Mouse (Mus musculus): ENCODE measurements around the gene Ceacam9. TPM values are rescaled to one million over a fixed set of nuclear protein-coding genes. Genes with fewer than 3 reads are reported as not detected.
"Not testable (repeated sequence)": the region's sequence is repeated elsewhere in the genome, so short reads cannot be mapped to it uniquely, and the experiment has no call there.

The Ceacam9 gene
- not detected in 2 replicates for polyA plus RNA-seq (2015; fragmentation: Nextera tagmentation; extraction: Ambion mirVana)

- Histone ChIP-seq H3K4me2 (replicated peaks; ENCODE audit: low read depth) (no peak within 1 kb of the TSS), H3K36me3 (ENCODE audit: control insufficient read depth, insufficient read depth, low read length) (no peaks in the 10 kb centered on the region), H3K4me1 (replicated peaks; ENCODE audit: control insufficient read depth, insufficient read depth) (no peaks in the 10 kb centered on the region), H3K27me3 (ENCODE audit: control insufficient read depth, insufficient read depth, low read length) (no peaks in the 10 kb centered on the region), H3K4me3 (ENCODE audit: low read depth, low read length) (no peak within 1 kb of the TSS), H3K9me3 (ENCODE audit: control insufficient read depth, low read length) (no peaks in the 10 kb centered on the region), H3K9ac (ENCODE audit: low read length) (no peak within 1 kb of the TSS), H3K27ac (replicated peaks) (no peak within 1 kb of the TSS)
- WGBS, result 86% methylated on average over 2 of the region's 2 CpGs
- DNase-seq (ENCODE audit: low spot score), result no peak
- ATAC-seq (ENCODE audit: low FRiP score, low TSS enrichment), result no peak
- no peak for TF ChIP-seq EP300 (optimal IDR thresholded peaks at IDR 0.05)
- no peak for TF ChIP-seq CTCF (IDR thresholded peaks at IDR 0.05; ENCODE audit: low read depth)
Observed at GRCm38 (mm10) chr7:16721629-16722028, at the start of gene Ceacam9. Ceacam9 (plus strand) TSS chr7:16721929.

DNA sequence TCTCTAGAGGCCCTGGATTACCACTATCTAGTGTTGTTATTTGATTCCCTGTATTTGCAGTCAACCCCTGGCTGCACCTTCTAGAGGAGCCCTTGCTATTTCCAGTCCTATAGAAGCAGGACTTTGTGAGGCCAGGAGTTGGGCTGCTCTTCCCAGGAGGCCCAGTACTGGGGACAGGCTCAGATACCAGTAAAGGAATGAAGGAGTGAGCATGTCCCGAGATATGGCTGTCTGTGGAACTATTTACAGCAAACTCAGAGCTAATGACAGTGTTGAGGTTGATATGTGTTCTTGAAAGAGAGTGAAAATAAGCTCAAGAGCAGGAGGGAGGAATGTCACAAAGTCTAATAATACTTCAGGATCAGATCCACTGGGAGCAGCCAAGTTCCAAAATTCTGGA is 47.9 kb upstream of the Ceacam9 start:
- Histone ChIP-seq H3K27me3 (ENCODE audit: control insufficient read depth, insufficient read depth, low read length) (no peaks in the 10 kb centered on the region), H3K27ac (replicated peaks) (no peak overlapping the region), H3K9me3 (ENCODE audit: control insufficient read depth, low read length) (no peaks in the 10 kb centered on the region), H3K4me3 (ENCODE audit: low read depth, low read length) (no peak overlapping the region), H3K9ac (ENCODE audit: low read length) (no peak overlapping the region), H3K4me1 (replicated peaks; ENCODE audit: control insufficient read depth, insufficient read depth) (no peaks in the 10 kb centered on the region), H3K36me3 (ENCODE audit: control insufficient read depth, insufficient read depth, low read length) (no peaks in the 10 kb centered on the region), H3K4me2 (replicated peaks; ENCODE audit: low read depth) (no peak overlapping the region)
- ATAC-seq (ENCODE audit: low FRiP score, low TSS enrichment) (no peak), DNase-seq (ENCODE audit: low spot score) (no peak)
- whole genome bisulfite sequencing, result 59% methylated on average over 1 of the region's 1 CpGs
- TF ChIP-seq EP300 (optimal IDR thresholded peaks at IDR 0.05) (no peak), CTCF (IDR thresholded peaks at IDR 0.05; ENCODE audit: low read depth) (no peak)

DNA sequence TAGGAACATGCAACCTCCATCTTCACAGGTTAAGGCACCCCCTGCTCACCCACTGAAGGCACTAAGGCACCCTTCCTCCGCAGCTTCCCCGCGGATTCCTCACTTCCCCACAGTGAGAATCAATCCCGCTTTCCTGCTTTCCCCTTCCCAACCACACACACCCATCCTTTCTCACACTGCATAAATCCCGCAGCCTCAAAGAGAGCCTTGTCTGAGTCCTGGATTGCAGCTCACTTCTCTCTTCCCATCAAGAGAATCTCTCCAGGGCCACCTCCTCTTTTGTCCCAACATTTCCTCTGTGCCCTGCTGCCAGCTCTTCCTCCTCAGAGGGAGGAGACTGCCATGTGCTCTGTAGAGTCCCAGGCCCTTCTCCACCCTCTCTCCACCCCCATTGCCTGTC is 47.0 kb upstream of the Ceacam9 start:
- ATAC-seq (ENCODE audit: low FRiP score, low TSS enrichment); H3K4me1 ChIP-seq (replicated peaks; ENCODE audit: control insufficient read depth, insufficient read depth); H3K27ac ChIP-seq (replicated peaks); H3K27me3 ChIP-seq (ENCODE audit: control insufficient read depth, insufficient read depth, low read length); H3K4me2 ChIP-seq (replicated peaks; ENCODE audit: low read depth); H3K36me3 ChIP-seq (ENCODE audit: control insufficient read depth, insufficient read depth, low read length); DNase-seq (ENCODE audit: low spot score); H3K9ac ChIP-seq (ENCODE audit: low read length); H3K9me3 ChIP-seq (ENCODE audit: control insufficient read depth, low read length); H3K4me3 ChIP-seq (ENCODE audit: low read depth, low read length): not testable (repeated sequence)
- WGBS, result 25% methylated on average over 5 of the region's 5 CpGs

- no peaks in the 10 kb centered on the region for H3K36me3 ChIP-seq (ENCODE audit: control insufficient read depth, insufficient read depth, low read length)
Observed at GRCm38 (mm10) chr7:16675605-16676004, 46.1 kb upstream of the Ceacam9 start, which contains the start of gene Ceacam15. Ceacam15 (minus strand) TSS chr7:16675705.

DNA sequence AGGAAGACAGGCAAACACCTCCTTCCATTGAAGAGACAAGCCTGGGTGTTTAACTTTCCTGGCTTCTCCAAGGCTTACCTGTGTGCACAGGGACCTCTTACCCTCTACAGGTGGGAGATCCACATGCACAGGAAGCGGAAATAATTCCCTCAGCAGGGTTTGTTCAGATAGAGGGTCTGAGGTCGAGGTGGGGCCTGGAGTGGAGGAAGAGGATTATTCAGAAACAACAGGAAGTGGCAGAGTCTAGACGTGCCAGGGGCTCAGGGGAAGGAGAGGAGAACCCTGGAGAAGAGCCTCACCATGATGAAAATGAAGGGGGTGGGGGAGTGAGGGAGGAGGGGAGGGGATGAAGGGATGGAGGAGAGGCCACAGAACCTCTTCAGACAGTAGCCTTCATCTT is 41.5 kb upstream of the Ceacam9 start:
- not testable (repeated sequence) for H3K9ac ChIP-seq (ENCODE audit: low read length); DNase-seq (ENCODE audit: low spot score); H3K36me3 ChIP-seq (ENCODE audit: control insufficient read depth, insufficient read depth, low read length); H3K9me3 ChIP-seq (ENCODE audit: control insufficient read depth, low read length); ATAC-seq (ENCODE audit: low FRiP score, low TSS enrichment); H3K27ac ChIP-seq (replicated peaks); H3K4me1 ChIP-seq (replicated peaks; ENCODE audit: control insufficient read depth, insufficient read depth); H3K27me3 ChIP-seq (ENCODE audit: control insufficient read depth, insufficient read depth, low read length); H3K4me2 ChIP-seq (replicated peaks; ENCODE audit: low read depth); H3K4me3 ChIP-seq (ENCODE audit: low read depth, low read length)
- WGBS, result 39% methylated on average over 3 of the region's 3 CpGs

More at GRCm38 (mm10) chr7:16675605-16676004, 46.1 kb upstream of the Ceacam9 start, which contains the start of gene Ceacam15:
- Histone ChIP-seq H3K9me3 (ENCODE audit: control insufficient read depth, low read length) (no peaks in the 10 kb centered on the region), H3K9ac (ENCODE audit: low read length) (no peak within 1 kb of the TSS), H3K27ac (replicated peaks) (no peak within 1 kb of the TSS), H3K4me1 (replicated peaks; ENCODE audit: control insufficient read depth, insufficient read depth) (no peaks in the 10 kb centered on the region), H3K4me3 (ENCODE audit: low read depth, low read length) (no peak within 1 kb of the TSS), H3K27me3 (ENCODE audit: control insufficient read depth, insufficient read depth, low read length) (no peaks in the 10 kb centered on the region), H3K4me2 (replicated peaks; ENCODE audit: low read depth) (no peak within 1 kb of the TSS)
- ATAC-seq (ENCODE audit: low FRiP score, low TSS enrichment) (no peak), DNase-seq (ENCODE audit: low spot score) (no peak)
- TF ChIP-seq EP300 (optimal IDR thresholded peaks at IDR 0.05) (no peak), CTCF (IDR thresholded peaks at IDR 0.05; ENCODE audit: low read depth) (no peak)
- 47% methylated on average over 1 of the region's 1 CpGs for WGBS

- WGBS, result 62% methylated on average over 5 of the region's 5 CpGs
- H3K27ac ChIP-seq (replicated peaks), result no peak overlapping the region
- H3K9ac ChIP-seq (ENCODE audit: low read length), result no peak overlapping the region
- ATAC-seq (ENCODE audit: low FRiP score, low TSS enrichment) (no peak), DNase-seq (ENCODE audit: low spot score) (no peak)
- H3K4me2 ChIP-seq (replicated peaks; ENCODE audit: low read depth), result no peak overlapping the region
- H3K36me3 ChIP-seq (ENCODE audit: control insufficient read depth, insufficient read depth, low read length), result no peaks in the 10 kb centered on the region
- H3K27me3 ChIP-seq (ENCODE audit: control insufficient read depth, insufficient read depth, low read length), result no peaks in the 10 kb centered on the region
- H3K4me3 ChIP-seq (ENCODE audit: low read depth, low read length), result no peak overlapping the region
- H3K4me1 ChIP-seq (replicated peaks; ENCODE audit: control insufficient read depth, insufficient read depth), result no peaks in the 10 kb centered on the region
- TF ChIP-seq EP300 (optimal IDR thresholded peaks at IDR 0.05) (no peak), CTCF (IDR thresholded peaks at IDR 0.05; ENCODE audit: low read depth) (peak; percentile 28)
- H3K9me3 ChIP-seq (ENCODE audit: control insufficient read depth, low read length), result 0 out of 2 replicates have a peak, but pooled peaks cover 3% of the 10 kb centered on the region
Observed at GRCm38 (mm10) chr7:16689196-16689595, 32.5 kb upstream of the Ceacam9 start.
